Mouse (Mus musculus) stomach, postnatal 0 days (tissue): ENCODE measurements at regions not wholly inside any gene's neighbourhood (a gene's known extent, or its start where the extent isn't known, plus 50 kb on each side); places are given as distances from the start of the nearest gene placed in this dataset.

Experiments
- CTCF ChIP-seq: IDR thresholded peaks from 2 replicates; pipeline ENCODE4 v1.5.1; 2016; ENCODE audit warnings: antibody characterized with exemption, low read depth, mild to moderate bottlenecking, moderate library complexity
- EP300 ChIP-seq: optimal IDR thresholded peaks from 2 replicates; pipeline ENCODE3; 2016; ENCODE audit warnings: antibody characterized with exemption

DNA sequence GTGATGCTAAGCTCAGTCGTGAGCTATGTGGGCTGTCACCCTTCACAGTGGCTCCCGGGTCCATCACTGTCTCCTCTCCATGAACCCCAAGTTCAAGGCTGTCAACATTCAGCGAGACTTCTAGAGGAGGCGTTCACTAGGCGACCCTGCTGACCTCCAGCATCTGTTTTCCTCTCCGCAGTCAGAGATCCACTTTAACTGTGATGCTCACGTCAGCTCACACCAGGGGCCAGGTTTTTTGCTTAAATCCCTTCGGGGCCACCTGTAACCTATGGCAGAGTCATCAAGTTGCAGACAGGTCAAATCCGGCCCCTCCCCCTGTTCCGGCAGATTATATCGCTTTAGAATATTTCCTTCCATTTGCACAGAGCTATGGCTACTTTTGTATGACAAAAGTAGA, 144.3 kb upstream of the Irx6 start:
- TF ChIP-seq CTCF (no peak), EP300 (no peak)
